Mouse (Mus musculus): ENCODE data around the gene Rreb1. TPM values are rescaled to one million over a fixed set of nuclear protein-coding genes. Genes with fewer than 3 reads are reported as not detected.

Gene Rreb1
- polyA plus RNA-seq, 1 experiment from 2014 or later: 4.4 TPM

GRCm38 (mm10) chr13:37760373-37760772 lies 17.8 kb upstream of the Rreb1 start:
- Histone ChIP-seq H3K9ac (replicated peaks) (no peak overlapping the region), H3K36me3 (replicated peaks; ENCODE audit: insufficient read depth, low read length) (no peaks in the 10 kb centered on the region), H3K4me1 (ENCODE audit: insufficient read depth) (peaks cover 33% of the 10 kb centered on the region), H3K27me3 (ENCODE audit: insufficient read depth, low read length) (no peaks in the 10 kb centered on the region), H3K4me3 (ENCODE audit: low read depth, low read length) (no peak overlapping the region), H3K27ac (ENCODE audit: low read depth) (peak overlapping the region; percentile 75; the same call in 1 of the 2 replicates), H3K9me3 (ENCODE audit: low read length) (no peaks in the 10 kb centered on the region), H3K4me2 (ENCODE audit: low read depth, low read length) (peak overlapping the region; percentile 35)
- TF ChIP-seq CTCF (IDR thresholded peaks at IDR 0.05; ENCODE audit: low read depth): no peak
- TF ChIP-seq EP300 (IDR thresholded peaks at IDR 0.05; ENCODE audit: low read depth): no peak
- ATAC-seq: no peak
- DNase-seq: no peak
- WGBS (ENCODE audit: insufficient replicate concordance): 51% methylated on average over 3 of the region's 3 CpGs

- Histone ChIP-seq H3K4me2 (ENCODE audit: low read depth, low read length) (peak overlapping the region; percentile 39), H3K27ac (ENCODE audit: low read depth) (peak overlapping the region; percentile 75), H3K36me3 (replicated peaks; ENCODE audit: insufficient read depth, low read length) (no peaks in the 10 kb centered on the region), H3K4me1 (ENCODE audit: insufficient read depth) (peaks cover 33% of the 10 kb centered on the region), H3K27me3 (ENCODE audit: insufficient read depth, low read length) (no peaks in the 10 kb centered on the region), H3K9ac (replicated peaks) (0 out of 2 replicates have a peak overlapping the region, but pooled peaks have one; percentile 3), H3K9me3 (ENCODE audit: low read length) (no peaks in the 10 kb centered on the region), H3K4me3 (ENCODE audit: low read depth, low read length) (no peak overlapping the region)
- ATAC-seq (peak; percentile 86), DNase-seq (peak; percentile 42)
- TF ChIP-seq CTCF (IDR thresholded peaks at IDR 0.05; ENCODE audit: low read depth): no peak
- TF ChIP-seq EP300 (IDR thresholded peaks at IDR 0.05; ENCODE audit: low read depth): peak; percentile 54; the same call in 1 of the 2 replicates
- WGBS (ENCODE audit: insufficient replicate concordance): 39% methylated on average over 23 of the region's 23 CpGs
Observed at GRCm38 (mm10) chr13:37760957-37761941, 17.0 kb upstream of the Rreb1 start.

- Histone ChIP-seq H3K9me3 (ENCODE audit: low read length) (no peaks in the 10 kb centered on the region), H3K27ac (ENCODE audit: low read depth) (no peak overlapping the region), H3K36me3 (replicated peaks; ENCODE audit: insufficient read depth, low read length) (no peaks in the 10 kb centered on the region), H3K4me1 (ENCODE audit: insufficient read depth) (peaks cover 24% of the 10 kb centered on the region), H3K27me3 (ENCODE audit: insufficient read depth, low read length) (no peaks in the 10 kb centered on the region), H3K4me2 (ENCODE audit: low read depth, low read length) (no peak overlapping the region), H3K4me3 (ENCODE audit: low read depth, low read length) (no peak overlapping the region), H3K9ac (replicated peaks) (no peak overlapping the region)
- no peak for TF ChIP-seq EP300 (IDR thresholded peaks at IDR 0.05; ENCODE audit: low read depth)
- TF ChIP-seq CTCF (IDR thresholded peaks at IDR 0.05; ENCODE audit: low read depth): no peak
- no peak for ATAC-seq
- DNase-seq: no peak
- WGBS (ENCODE audit: insufficient replicate concordance): 64% methylated on average over 9 of the region's 9 CpGs
Observed at GRCm38 (mm10) chr13:37763800-37764407, 14.3 kb upstream of the Rreb1 start.

GRCm38 (mm10) chr13:37769777-37770176 lies 8.4 kb upstream of the Rreb1 start:
- DNase-seq (no peak), ATAC-seq (no peak)
- TF ChIP-seq EP300 (IDR thresholded peaks at IDR 0.05; ENCODE audit: low read depth) (no peak), CTCF (IDR thresholded peaks at IDR 0.05; ENCODE audit: low read depth) (no peak)
- Histone ChIP-seq H3K9ac (replicated peaks) (no peak overlapping the region), H3K36me3 (replicated peaks; ENCODE audit: insufficient read depth, low read length) (no peaks in the 10 kb centered on the region), H3K9me3 (ENCODE audit: low read length) (no peaks in the 10 kb centered on the region), H3K4me3 (ENCODE audit: low read depth, low read length) (no peak overlapping the region), H3K4me1 (ENCODE audit: insufficient read depth) (no peaks in the 10 kb centered on the region), H3K27ac (ENCODE audit: low read depth) (no peak overlapping the region), H3K27me3 (ENCODE audit: insufficient read depth, low read length) (no peaks in the 10 kb centered on the region), H3K4me2 (ENCODE audit: low read depth, low read length) (no peak overlapping the region)
- WGBS (ENCODE audit: insufficient replicate concordance): 95% methylated on average over 1 of the region's 1 CpGs

- no peaks in the 10 kb centered on the region for H3K9me3 ChIP-seq (ENCODE audit: low read length)
- H3K4me3 ChIP-seq (ENCODE audit: low read depth, low read length): no peak overlapping the region
- H3K36me3 ChIP-seq (replicated peaks; ENCODE audit: insufficient read depth, low read length): no peaks in the 10 kb centered on the region
- no peak overlapping the region for H3K27ac ChIP-seq (ENCODE audit: low read depth)
- DNase-seq (no peak), ATAC-seq (no peak)
- H3K9ac ChIP-seq (replicated peaks): no peak overlapping the region
- H3K4me2 ChIP-seq (ENCODE audit: low read depth, low read length): no peak overlapping the region
- peaks cover 9% of the 10 kb centered on the region for H3K4me1 ChIP-seq (ENCODE audit: insufficient read depth)
- TF ChIP-seq CTCF (IDR thresholded peaks at IDR 0.05; ENCODE audit: low read depth) (no peak), EP300 (IDR thresholded peaks at IDR 0.05; ENCODE audit: low read depth) (no peak)
- no peaks in the 10 kb centered on the region for H3K27me3 ChIP-seq (ENCODE audit: insufficient read depth, low read length)
Observed at GRCm38 (mm10) chr13:37773476-37773875, 4.7 kb upstream of the Rreb1 start.

GRCm38 (mm10) chr13:37776675-37777074 lies 1.5 kb upstream of the Rreb1 start:
- DNase-seq (no peak), ATAC-seq (no peak)
- no peak overlapping the region for H3K4me2 ChIP-seq (ENCODE audit: low read depth, low read length)
- no peaks in the 10 kb centered on the region for H3K27me3 ChIP-seq (ENCODE audit: insufficient read depth, low read length)
- no peaks in the 10 kb centered on the region for H3K36me3 ChIP-seq (replicated peaks; ENCODE audit: insufficient read depth, low read length)
- TF ChIP-seq EP300 (IDR thresholded peaks at IDR 0.05; ENCODE audit: low read depth): no peak
- TF ChIP-seq CTCF (IDR thresholded peaks at IDR 0.05; ENCODE audit: low read depth): no peak
- no peaks in the 10 kb centered on the region for H3K9me3 ChIP-seq (ENCODE audit: low read length)
- H3K9ac ChIP-seq (replicated peaks): no peak overlapping the region
- H3K4me3 ChIP-seq (ENCODE audit: low read depth, low read length): no peak overlapping the region
- peaks cover 20% of the 10 kb centered on the region for H3K4me1 ChIP-seq (ENCODE audit: insufficient read depth)
- H3K27ac ChIP-seq (ENCODE audit: low read depth): no peak overlapping the region

All from liver, postnatal 0 days (tissue).